Mouse (Mus musculus): ENCODE results near the gene Bmt2. TPM values are rescaled to one million over a fixed set of nuclear protein-coding genes. Genes with fewer than 3 reads are reported as not detected.

Bmt2 gene
- 14.6 and 17.6 TPM in 2 replicates for polyA plus RNA-seq (2016; fragmentation: Nextera tagmentation; extraction: Ambion mirVana)

- H3K9me3 ChIP-seq (replicated peaks) = no peaks in the 10 kb centered on the region
- H3K27me3 ChIP-seq (ENCODE audit: low read depth, poor library complexity, severe bottlenecking) = no peaks in the 10 kb centered on the region
- peak within 1 kb of the TSS; percentile 96 for H3K27ac ChIP-seq
- H3K4me3 ChIP-seq = peak within 1 kb of the TSS; percentile 91
- WGBS = 0% methylated on average over 37 of the region's 37 CpGs
- H3K4me1 ChIP-seq = peaks cover 10% of the 10 kb centered on the region; the same call in 1 of the 2 replicates
- H3K36me3 ChIP-seq = peaks cover 4% of the 10 kb centered on the region; the same call in 1 of the 2 replicates
- peak; percentile 94 for DNase-seq (ENCODE audit: low spot score)
Observed at GRCm38 (mm10) chr6:13677818-13678282, at the start of gene Bmt2. Bmt2 (minus strand) TSS chr6:13677966.

- WGBS = 93% methylated on average over 3 of the region's 3 CpGs
Observed at GRCm38 (mm10) chr6:13722166-13722565, 44.4 kb upstream of the Bmt2 start.

GRCm38 (mm10) chr6:13714867-13715266 is 37.1 kb upstream of the Bmt2 start:
- no peak overlapping the region for H3K27ac ChIP-seq
- WGBS = 87% methylated on average over 3 of the region's 3 CpGs
- H3K4me1 ChIP-seq = no peaks in the 10 kb centered on the region

More at GRCm38 (mm10) chr6:13722166-13722565, 44.4 kb upstream of the Bmt2 start:
- no peak overlapping the region for H3K27ac ChIP-seq
- no peaks in the 10 kb centered on the region for H3K27me3 ChIP-seq (ENCODE audit: low read depth, poor library complexity, severe bottlenecking)
- H3K4me1 ChIP-seq = no peaks in the 10 kb centered on the region
- H3K9me3 ChIP-seq (replicated peaks) = no peaks in the 10 kb centered on the region
- H3K4me3 ChIP-seq = no peak overlapping the region
- H3K36me3 ChIP-seq = no peaks in the 10 kb centered on the region
- no peak for DNase-seq (ENCODE audit: low spot score)

GRCm38 (mm10) chr6:13696882-13697281 is 19.1 kb upstream of the Bmt2 start:
- WGBS = 83% methylated on average over 4 of the region's 4 CpGs
- Histone ChIP-seq H3K36me3 (no peaks in the 10 kb centered on the region), H3K27ac (no peak overlapping the region), H3K4me3 (no peak overlapping the region), H3K4me1 (no peaks in the 10 kb centered on the region), H3K9me3 (replicated peaks) (no peaks in the 10 kb centered on the region), H3K27me3 (ENCODE audit: low read depth, poor library complexity, severe bottlenecking) (no peaks in the 10 kb centered on the region)
- no peak for DNase-seq (ENCODE audit: low spot score)

More at GRCm38 (mm10) chr6:13714867-13715266, 37.1 kb upstream of the Bmt2 start:
- no peak for DNase-seq (ENCODE audit: low spot score)
- no peaks in the 10 kb centered on the region for H3K36me3 ChIP-seq
- H3K9me3 ChIP-seq (replicated peaks) = no peaks in the 10 kb centered on the region
- no peaks in the 10 kb centered on the region for H3K27me3 ChIP-seq (ENCODE audit: low read depth, poor library complexity, severe bottlenecking)
- H3K4me3 ChIP-seq = no peak overlapping the region

- H3K4me1 ChIP-seq = no peaks in the 10 kb centered on the region
- 78% methylated on average over 2 of the region's 2 CpGs for WGBS
Observed at GRCm38 (mm10) chr6:13695103-13695845, 17.5 kb upstream of the Bmt2 start.

GRCm38 (mm10) chr6:13691657-13692294 is 14.0 kb upstream of the Bmt2 start:
- Histone ChIP-seq H3K36me3 (no peaks in the 10 kb centered on the region), H3K9me3 (replicated peaks) (no peaks in the 10 kb centered on the region), H3K27me3 (ENCODE audit: low read depth, poor library complexity, severe bottlenecking) (no peaks in the 10 kb centered on the region), H3K27ac (no peak overlapping the region), H3K4me3 (no peak overlapping the region), H3K4me1 (no peaks in the 10 kb centered on the region)
- DNase-seq (ENCODE audit: low spot score) = no peak
- 85% methylated on average over 2 of the region's 2 CpGs for WGBS

More at GRCm38 (mm10) chr6:13695103-13695845, 17.5 kb upstream of the Bmt2 start:
- Histone ChIP-seq H3K27me3 (ENCODE audit: low read depth, poor library complexity, severe bottlenecking) (no peaks in the 10 kb centered on the region), H3K27ac (no peak overlapping the region), H3K4me3 (no peak overlapping the region), H3K36me3 (no peaks in the 10 kb centered on the region), H3K9me3 (replicated peaks) (no peaks in the 10 kb centered on the region)
- DNase-seq (ENCODE audit: low spot score) = no peak

GRCm38 (mm10) chr6:13690398-13690797 is 12.6 kb upstream of the Bmt2 start:
- H3K4me1 ChIP-seq = no peaks in the 10 kb centered on the region
- no peaks in the 10 kb centered on the region for H3K27me3 ChIP-seq (ENCODE audit: low read depth, poor library complexity, severe bottlenecking)
- H3K4me3 ChIP-seq = no peak overlapping the region
- H3K9me3 ChIP-seq (replicated peaks) = no peaks in the 10 kb centered on the region
- H3K27ac ChIP-seq = no peak overlapping the region
- H3K36me3 ChIP-seq = no peaks in the 10 kb centered on the region
- no peak for DNase-seq (ENCODE audit: low spot score)

- Histone ChIP-seq H3K27me3 (ENCODE audit: low read depth, poor library complexity, severe bottlenecking) (no peaks in the 10 kb centered on the region), H3K4me3 (no peak overlapping the region), H3K4me1 (no peaks in the 10 kb centered on the region), H3K27ac (no peak overlapping the region), H3K9me3 (replicated peaks) (no peaks in the 10 kb centered on the region), H3K36me3 (no peaks in the 10 kb centered on the region)
- WGBS = 91% methylated on average over 2 of the region's 2 CpGs
- no peak for DNase-seq (ENCODE audit: low spot score)
Observed at GRCm38 (mm10) chr6:13683929-13684595, 6.3 kb upstream of the Bmt2 start.

GRCm38 (mm10) chr6:13678349-13678748 is 583 bp upstream of the Bmt2 start:
- H3K27ac ChIP-seq = peak overlapping the region; percentile 96
- 19% methylated on average over 5 of the region's 5 CpGs for WGBS
- H3K27me3 ChIP-seq (ENCODE audit: low read depth, poor library complexity, severe bottlenecking) = no peaks in the 10 kb centered on the region
- no peaks in the 10 kb centered on the region for H3K9me3 ChIP-seq (replicated peaks)
- peaks cover under 1% of the 10 kb centered on the region; the same call in 1 of the 2 replicates for H3K36me3 ChIP-seq
- H3K4me3 ChIP-seq = peak overlapping the region; percentile 91
- peaks cover 10% of the 10 kb centered on the region; the same call in 1 of the 2 replicates for H3K4me1 ChIP-seq
- DNase-seq (ENCODE audit: low spot score) = no peak

GRCm38 (mm10) chr6:13677141-13677761 is 515 bp downstream of the Bmt2 start:
- peak overlapping the region; percentile 91 for H3K4me3 ChIP-seq
- under 1% methylated on average over 37 of the region's 43 CpGs for WGBS
- peaks cover 10% of the 10 kb centered on the region; the same call in 1 of the 2 replicates for H3K4me1 ChIP-seq
- H3K9me3 ChIP-seq (replicated peaks) = no peaks in the 10 kb centered on the region
- peak; percentile 76 for DNase-seq (ENCODE audit: low spot score)
- H3K27me3 ChIP-seq (ENCODE audit: low read depth, poor library complexity, severe bottlenecking) = no peaks in the 10 kb centered on the region
- H3K36me3 ChIP-seq = peaks cover 4% of the 10 kb centered on the region; the same call in 1 of the 2 replicates
- peak overlapping the region; percentile 96 for H3K27ac ChIP-seq

- H3K27me3 ChIP-seq (ENCODE audit: low read depth, poor library complexity, severe bottlenecking) = no peaks in the 10 kb centered on the region
- H3K4me1 ChIP-seq = peaks cover 10% of the 10 kb centered on the region; the same call in 1 of the 2 replicates
- DNase-seq (ENCODE audit: low spot score) = no peak
- H3K27ac ChIP-seq = no peak overlapping the region
- H3K36me3 ChIP-seq = peaks cover 4% of the 10 kb centered on the region; the same call in 1 of the 2 replicates
- no peaks in the 10 kb centered on the region for H3K9me3 ChIP-seq (replicated peaks)
- H3K4me3 ChIP-seq = peak overlapping the region; percentile 91
Observed at GRCm38 (mm10) chr6:13676196-13676595, 1.6 kb downstream of the Bmt2 start.

GRCm38 (mm10) chr6:13674600-13675305 is 3.0 kb downstream of the Bmt2 start:
- no peaks in the 10 kb centered on the region for H3K27me3 ChIP-seq (ENCODE audit: low read depth, poor library complexity, severe bottlenecking)
- no peak overlapping the region for H3K27ac ChIP-seq
- peaks cover 10% of the 10 kb centered on the region; the same call in 1 of the 2 replicates for H3K4me1 ChIP-seq
- DNase-seq (ENCODE audit: low spot score) = no peak
- 91% methylated on average over 5 of the region's 5 CpGs for WGBS
- H3K9me3 ChIP-seq (replicated peaks) = no peaks in the 10 kb centered on the region
- H3K36me3 ChIP-seq = peaks cover 4% of the 10 kb centered on the region; the same call in 1 of the 2 replicates
- H3K4me3 ChIP-seq = no peak overlapping the region
